Mouse (Mus musculus) heart, adult 2 months (tissue): Measurements from ENCODE around the gene Adm2. TPM values are rescaled to one million over a fixed set of nuclear protein-coding genes. Genes with fewer than 3 reads are reported as not detected.

Experiments used
- DNase-seq, 2 experiments: peaks; one replicate each; pipeline ENCODE4 v3.0.0; 2021
- H3K27ac ChIP-seq: fragments of 200-600 bp; 2 replicates; pipeline ENCODE4 v1.8.1; 2022
- H3K27me3 ChIP-seq: fragments of 200-500 bp; 2 replicates; pipeline ENCODE4 v1.6.1; 2012; ENCODE audit warnings: mild to moderate bottlenecking, low read length, inconsistent platforms, mixed read lengths; ENCODE audit not compliant: control insufficient read depth, insufficient read depth
- H3K36me3 ChIP-seq: fragments of 200-500 bp; 2 replicates; pipeline ENCODE4 v1.6.1; 2012; ENCODE audit warnings: low read length, inconsistent platforms; ENCODE audit not compliant: control insufficient read depth, insufficient read depth
- H3K4me1 ChIP-seq: fragments of 200-500 bp; 2 replicates; pipeline ENCODE4 v1.6.1; 2011; ENCODE audit warnings: low read length; ENCODE audit not compliant: control insufficient read depth, insufficient read depth
- H3K4me3 ChIP-seq: fragments of 200-600 bp; 2 replicates; pipeline ENCODE4 v1.8.1; 2022
- H3K79me2 ChIP-seq: fragments of 200-500 bp; replicated peaks from 2 replicates; pipeline ENCODE4 v1.6.1; 2012; ENCODE audit warnings: mild to moderate bottlenecking, inconsistent platforms, low read length, moderate library complexity, mixed read lengths; ENCODE audit not compliant: control insufficient read depth, insufficient read depth
- H3K9ac ChIP-seq: fragments of 200-500 bp; 2 replicates; pipeline ENCODE4 v1.6.1; 2012; ENCODE audit warnings: low read depth, mild to moderate bottlenecking, control low read depth, inconsistent platforms, low read length, mixed read lengths
- CTCF ChIP-seq: fragments of 200-600 bp; IDR thresholded peaks from 2 replicates; pipeline ENCODE4 v1.8.1; 2022; ENCODE audit warnings: antibody characterized with exemption, mild to moderate bottlenecking, moderate library complexity
- EP300 ChIP-seq: fragments of 200-500 bp; IDR thresholded peaks from 2 replicates; pipeline ENCODE4 v1.6.1; 2011; ENCODE audit warnings: low read depth, low read length, control low read depth; ENCODE audit not compliant: insufficient read depth
- POLR2A ChIP-seq: fragments of 200-500 bp; IDR thresholded peaks from 2 replicates; pipeline ENCODE4 v1.6.1; 2011; ENCODE audit warnings: mild to moderate bottlenecking, low read depth, low read length, control low read depth; ENCODE audit not compliant: insufficient read depth
- WGBS: fragments of 180-500 bp; shearing (Covaris S2); methylation state at CpG from one replicate; pipeline ENCODE4 v1.1.7; 2018; 5-methylcytosine and 5-hydroxymethylcytosine counted together
- intact Hi-C: fragments of 180-260 bp; cut with DNase I; formaldehyde crosslinking; loops from one replicate; pipeline ENCODE4 v1.15.1; 2025
- long read RNA-seq: library from polyadenylated mRNA; stranded (forward); transcript quantifications from one replicate; pipeline ENCODE4 v2.0.0, GENCODE M21; 2021
- polyA plus RNA-seq: library from polyadenylated mRNA; depleted of rRNA; stranded (reverse); fragments of >200 nt; gene quantifications from 2 replicates; pipeline ENCODE4 v1.2.3, GENCODE M21; 2012; rRNA removed
- total RNA-seq, 2 experiments: library from RNA; stranded (reverse); gene quantifications; 2 replicates each; pipeline ENCODE4 v1.2.3; 2021

Gene Adm2
- not detected for total RNA-seq
- not detected in 2 replicates for polyA plus RNA-seq
- long read RNA-seq = 0 reads

GRCm38 (mm10) chr15:89322670-89323522 is at the start of gene Adm2:
Gene Adm2, plus strand, starts transcription at chr15:89322720.
- Histone ChIP-seq H3K9ac (no peak within 1 kb of the TSS), H3K36me3 (no peaks in the 10 kb centered on the region), H3K27me3 (peaks cover 3% of the 10 kb centered on the region; the same call in 1 of the 2 replicates), H3K27ac (no peak within 1 kb of the TSS), H3K79me2 (no peaks in the 10 kb centered on the region), H3K4me3 (no peak within 1 kb of the TSS), H3K4me1 (no peaks in the 10 kb centered on the region)
- WGBS = 6% methylated on average over 26 of the region's 26 CpGs
- no peak for DNase-seq
- intact Hi-C loops = no loop called here
- TF ChIP-seq EP300 (no peak), CTCF (no peak), POLR2A (no peak)

GRCm38 (mm10) chr15:89275497-89275896 is 47.0 kb upstream of the Adm2 start:
- H3K27me3 ChIP-seq = no peaks in the 10 kb centered on the region
- H3K4me1 ChIP-seq = no peaks in the 10 kb centered on the region
- DNase-seq = no peak
- no peak overlapping the region for H3K27ac ChIP-seq
- H3K36me3 ChIP-seq = no peaks in the 10 kb centered on the region
- H3K4me3 ChIP-seq = no peak overlapping the region
- TF ChIP-seq POLR2A (no peak), EP300 (no peak), CTCF (no peak)
- H3K9ac ChIP-seq = no peak overlapping the region
- intact Hi-C loops = no loop called here
- WGBS = 94% methylated on average over 3 of the region's 3 CpGs
- no peaks in the 10 kb centered on the region for H3K79me2 ChIP-seq

GRCm38 (mm10) chr15:89277366-89277765 is 45.2 kb upstream of the Adm2 start:
- no peaks in the 10 kb centered on the region for H3K27me3 ChIP-seq
- no peak overlapping the region for H3K9ac ChIP-seq
- DNase-seq = no peak
- H3K4me1 ChIP-seq = no peaks in the 10 kb centered on the region
- H3K79me2 ChIP-seq = no peaks in the 10 kb centered on the region
- no peak overlapping the region for H3K27ac ChIP-seq
- WGBS = 82% methylated on average over 4 of the region's 4 CpGs
- no peak overlapping the region for H3K4me3 ChIP-seq
- intact Hi-C loops = no loop called here
- H3K36me3 ChIP-seq = no peaks in the 10 kb centered on the region
- TF ChIP-seq EP300 (no peak), CTCF (no peak), POLR2A (no peak)

GRCm38 (mm10) chr15:89282546-89282945 is 40.0 kb upstream of the Adm2 start:
- DNase-seq = peak in 1 of 2 experiments; percentile 13
- intact Hi-C loops = no loop called here
- 86% methylated on average over 6 of the region's 6 CpGs for WGBS
- H3K4me3 ChIP-seq = no peak overlapping the region
- no peaks in the 10 kb centered on the region for H3K27me3 ChIP-seq
- TF ChIP-seq EP300 (no peak), CTCF (no peak), POLR2A (no peak)
- H3K27ac ChIP-seq = no peak overlapping the region
- no peaks in the 10 kb centered on the region for H3K4me1 ChIP-seq
- no peak overlapping the region for H3K9ac ChIP-seq
- no peaks in the 10 kb centered on the region for H3K36me3 ChIP-seq
- no peaks in the 10 kb centered on the region for H3K79me2 ChIP-seq

DNA sequence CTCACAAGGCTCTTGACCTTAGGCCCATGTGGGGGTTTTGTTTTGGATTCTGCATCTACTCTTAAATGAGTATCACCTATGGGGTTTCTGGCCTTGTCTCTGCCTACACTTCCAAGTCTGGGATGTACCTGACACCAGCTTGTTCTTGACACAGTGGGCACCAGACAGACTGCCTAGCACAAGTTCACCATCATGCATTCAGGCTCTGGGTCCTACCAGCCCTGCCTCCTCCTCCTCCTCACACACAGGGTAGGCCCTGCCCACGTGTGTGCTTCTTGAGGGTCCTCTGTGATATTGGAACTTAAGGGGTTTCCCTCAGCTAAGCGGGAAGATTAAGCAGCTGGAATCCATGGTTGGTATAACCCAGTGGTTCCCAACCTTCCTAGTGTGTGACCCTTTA is 38.4 kb upstream of the Adm2 start:
- intact Hi-C loops = no loop called here
- Histone ChIP-seq H3K4me1 (no peaks in the 10 kb centered on the region), H3K9ac (no peak overlapping the region), H3K27ac (no peak overlapping the region), H3K4me3 (no peak overlapping the region), H3K79me2 (no peaks in the 10 kb centered on the region), H3K27me3 (no peaks in the 10 kb centered on the region), H3K36me3 (no peaks in the 10 kb centered on the region)
- peak in 1 of 2 experiments; percentile 12 for DNase-seq
- 75% methylated on average over 2 of the region's 2 CpGs for WGBS
- TF ChIP-seq CTCF = no peak
- TF ChIP-seq POLR2A = no peak
- TF ChIP-seq EP300 = no peak

- no peak for TF ChIP-seq EP300
- TF ChIP-seq CTCF = no peak
- TF ChIP-seq POLR2A = no peak
- intact Hi-C loops = no loop called here
- DNase-seq = no peak
- no peaks in the 10 kb centered on the region for H3K27me3 ChIP-seq
- H3K4me3 ChIP-seq = no peak overlapping the region
- H3K9ac ChIP-seq = no peak overlapping the region
- no peak overlapping the region for H3K27ac ChIP-seq
- H3K4me1 ChIP-seq = no peaks in the 10 kb centered on the region
- no peaks in the 10 kb centered on the region for H3K36me3 ChIP-seq
- H3K79me2 ChIP-seq = no peaks in the 10 kb centered on the region
Measured at GRCm38 (mm10) chr15:89285004-89285403, 37.5 kb upstream of the Adm2 start.
